In the genomic region with DNA sequence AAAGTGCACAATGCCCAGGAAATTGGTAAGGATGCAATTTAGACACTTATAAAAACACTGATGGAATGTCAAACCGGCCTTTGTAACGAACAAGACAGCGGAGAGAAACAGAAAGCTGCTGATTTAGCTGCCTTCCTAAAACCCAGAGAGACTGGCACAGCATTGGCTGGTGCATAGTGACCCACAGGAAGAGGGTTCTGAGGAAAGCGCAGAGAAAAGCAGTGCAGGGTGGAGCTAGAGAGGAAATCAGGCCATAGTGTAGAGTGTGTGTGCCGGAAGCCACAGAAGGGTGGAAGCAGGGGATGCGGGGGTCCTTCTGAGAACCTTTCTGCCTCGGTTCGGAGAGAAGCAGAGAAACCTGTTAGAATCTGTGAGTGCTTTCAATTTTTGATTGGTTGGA, we compare ENCODE assay signal across 12 mouse cellular contexts. TPM values are rescaled to one million over a fixed set of nuclear protein-coding genes. Genes with fewer than 3 reads are reported as not detected.
DNase-seq lines count a peak whose midpoint lies in the region; ATAC-seq lines count a peak whose summit lies in the region.
"Had no signal": no experiment of that assay in that cellular context is flagged by ENCODE, and none has a peak within 500 bp of the region (broad histone marks: within the 10 kb centered on the region; RNA-seq: fewer than 3 reads in every experiment).

No protein-coding gene starts in this region.

- peak; percentile 92 for DNase-seq in heart, adult 11 months
- no peak for DNase-seq in heart, adult 8-10 months (ENCODE audit: low spot score)
- DNase-seq in T-cell, adult 2 months (ENCODE audit: low spot score), result peak; percentile 27
- peak; percentile 67 for DNase-seq in thymus, postnatal 0 days (ENCODE audit: low spot score)
- no peak for DNase-seq in right cerebral cortex, adult 18-20 months
- DNase-seq: kidney, adult 9 months had no signal

- peak overlapping the region; percentile 17; the same call in 1 of the 2 replicates for H3K4me3 ChIP-seq in liver, embryonic 15.5 days (replicated peaks)
- no peak overlapping the region for H3K4me3 ChIP-seq in kidney, embryonic 15.5 days (replicated peaks)
- no peak overlapping the region for H3K4me3 ChIP-seq in forebrain, embryonic 15.5 days
- H3K4me3 ChIP-seq: heart, embryonic 10.5 days; hindbrain, embryonic 12.5 days; limb, embryonic 12.5 days had no signal

- ATAC-seq in liver, embryonic 15.5 days (ENCODE audit: insufficient read depth), result no peak
- ATAC-seq in kidney, embryonic 15.5 days (replicated peaks; ENCODE audit: low FRiP score), result no peak
- ATAC-seq in forebrain, embryonic 15.5 days (replicated peaks), result no peak

- H3K9ac ChIP-seq in liver, embryonic 15.5 days, result no peak overlapping the region
- no peak overlapping the region for H3K9ac ChIP-seq in kidney, embryonic 15.5 days
- no peak overlapping the region for H3K9ac ChIP-seq in forebrain, embryonic 15.5 days (replicated peaks)
- H3K9ac ChIP-seq: hindbrain, embryonic 12.5 days; limb, embryonic 12.5 days had no signal

- WGBS in liver, embryonic 15.5 days (ENCODE audit: insufficient replicate concordance), result 26% methylated on average over 8 of the region's 8 CpGs
- 79% methylated on average over 8 of the region's 8 CpGs for WGBS in kidney, embryonic 15.5 days
- 84% methylated on average over 8 of the region's 8 CpGs for WGBS in forebrain, embryonic 15.5 days

- 0 out of 2 replicates have a peak, but pooled peaks cover 11% of the 10 kb centered on the region for H3K27me3 ChIP-seq in liver, embryonic 15.5 days
- peaks cover 10% of the 10 kb centered on the region for H3K27me3 ChIP-seq in kidney, embryonic 15.5 days
- H3K27me3 ChIP-seq in forebrain, embryonic 15.5 days, result no peaks in the 10 kb centered on the region
- H3K27me3 ChIP-seq: limb, embryonic 12.5 days had no signal

- no peak overlapping the region; the same call in 1 of the 2 replicates for H3K4me2 ChIP-seq in liver, embryonic 15.5 days
- no peak overlapping the region for H3K4me2 ChIP-seq in kidney, embryonic 15.5 days
- H3K4me2 ChIP-seq in forebrain, embryonic 15.5 days (replicated peaks), result no peak overlapping the region
- H3K4me2 ChIP-seq: hindbrain, embryonic 12.5 days; limb, embryonic 12.5 days had no signal

- H3K9me3 ChIP-seq in liver, embryonic 15.5 days (replicated peaks), result no peaks in the 10 kb centered on the region
- no peaks in the 10 kb centered on the region for H3K9me3 ChIP-seq in kidney, embryonic 15.5 days (replicated peaks)
- H3K9me3 ChIP-seq in forebrain, embryonic 15.5 days, result no peaks in the 10 kb centered on the region
- H3K9me3 ChIP-seq: heart, embryonic 10.5 days; hindbrain, embryonic 12.5 days; limb, embryonic 12.5 days had no signal

- H3K36me3 ChIP-seq in liver, embryonic 15.5 days (replicated peaks), result no peaks in the 10 kb centered on the region
- no peaks in the 10 kb centered on the region for H3K36me3 ChIP-seq in kidney, embryonic 15.5 days
- no peaks in the 10 kb centered on the region for H3K36me3 ChIP-seq in forebrain, embryonic 15.5 days
- H3K36me3 ChIP-seq: heart, embryonic 10.5 days; hindbrain, embryonic 12.5 days; limb, embryonic 12.5 days had no signal

- H3K27ac ChIP-seq in liver, embryonic 15.5 days (replicated peaks), result no peak overlapping the region
- H3K27ac ChIP-seq in kidney, embryonic 15.5 days, result no peak overlapping the region
- H3K27ac ChIP-seq in forebrain, embryonic 15.5 days (replicated peaks), result no peak overlapping the region
- H3K27ac ChIP-seq: heart, embryonic 10.5 days; hindbrain, embryonic 12.5 days; limb, embryonic 12.5 days had no signal

- H3K4me1 ChIP-seq in liver, embryonic 15.5 days (replicated peaks), result no peaks in the 10 kb centered on the region; the same call in 1 of the 2 replicates
- H3K4me1 ChIP-seq in kidney, embryonic 15.5 days, result no peaks in the 10 kb centered on the region
- no peaks in the 10 kb centered on the region for H3K4me1 ChIP-seq in forebrain, embryonic 15.5 days
- H3K4me1 ChIP-seq: heart, embryonic 10.5 days; hindbrain, embryonic 12.5 days; limb, embryonic 12.5 days had no signal

RNA-seq across cellular contexts. Expression of a gene that starts 6.2 kb away (rescaled TPM):
- total RNA-seq in heart, adult 8-10 months (2022), result under 1 TPM in 1 of 4 experiments, not detected in 3; 0.06 TPM
- not detected in 2 replicates for polyA plus RNA-seq in liver, embryonic 15.5 days (2015; fragmentation: Nextera tagmentation; extraction: Ambion mirVana)
- not detected in 2 replicates for polyA plus RNA-seq in thymus, postnatal 0 days (2015; fragmentation: Nextera tagmentation; extraction: Ambion mirVana)
- 0.18 and 0.27 TPM in 2 replicates for polyA plus RNA-seq in kidney, embryonic 15.5 days (2015; fragmentation: Nextera tagmentation; extraction: Ambion mirVana)
- 0.22 TPM in 1 of 2 replicates, not detected in the other for polyA plus RNA-seq in forebrain, embryonic 15.5 days (2015; fragmentation: Nextera tagmentation; extraction: Ambion mirVana)
- polyA plus RNA-seq: heart, embryonic 10.5 days; limb, embryonic 12.5 days had no signal

RNA-seq across cellular contexts. Expression of a gene that starts 7.1 kb away (rescaled TPM):
- 10 to 100 TPM; 11.4 to 13.4 (median 13.2) TPM for total RNA-seq in heart, adult 8-10 months (2022)
- 14.1 and 14.8 TPM in 2 replicates for polyA plus RNA-seq in liver, embryonic 15.5 days (2015; fragmentation: Nextera tagmentation; extraction: Ambion mirVana)
- 5.6 and 8.1 TPM in 2 replicates for polyA plus RNA-seq in thymus, postnatal 0 days (2015; fragmentation: Nextera tagmentation; extraction: Ambion mirVana)
- 17.4 and 17.5 TPM in 2 replicates for polyA plus RNA-seq in kidney, embryonic 15.5 days (2015; fragmentation: Nextera tagmentation; extraction: Ambion mirVana)
- polyA plus RNA-seq in forebrain, embryonic 15.5 days (2015; fragmentation: Nextera tagmentation; extraction: Ambion mirVana), result 21.5 and 21.7 TPM in 2 replicates

Comparison
In these comparisons a context has a peak if more than half of its experiments do, and no peak if none do; other contexts are left out.
1. DNase-seq: peak in heart, adult 11 months (single experiment), T-cell, adult 2 months (single experiment) and thymus, postnatal 0 days (single experiment); none in heart, adult 8-10 months (single experiment) and right cerebral cortex, adult 18-20 months (single experiment).